Mouse (Mus musculus): ENCODE measurements around the gene Gm9045. TPM values are rescaled to one million over a fixed set of nuclear protein-coding genes. Genes with fewer than 3 reads are reported as not detected.
"Not testable (repeated sequence)": the region's sequence is repeated elsewhere in the genome, so short reads cannot be mapped to it uniquely, and the experiment has no call there.

The Gm9045 gene
- polyA plus RNA-seq, 1 experiment from 2014 or later, result 0.11 TPM

DNA sequence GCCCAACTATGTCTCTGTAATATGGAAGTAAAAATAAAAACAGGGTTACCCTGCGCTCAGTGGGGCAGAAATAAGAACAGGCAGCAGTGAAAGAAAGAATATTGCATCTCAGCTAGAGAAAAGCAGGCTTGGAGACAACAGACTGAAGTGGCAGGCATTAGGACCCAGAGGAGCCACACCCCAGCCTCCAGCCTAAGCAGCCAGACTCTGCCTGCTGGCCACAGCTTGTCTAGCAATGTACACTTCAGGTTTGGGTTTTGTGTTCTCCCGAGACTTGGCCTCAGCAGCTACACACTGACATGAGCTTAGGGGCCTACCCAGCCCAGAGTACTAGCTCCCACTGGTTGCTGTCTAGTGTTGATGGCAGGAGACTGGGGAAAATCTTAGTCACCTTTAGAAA lies 35.5 kb downstream of the Gm9045 start:
- DNase-seq (ENCODE audit: low spot score, missing footprints); H3K4me2 ChIP-seq; H3K9me3 ChIP-seq (ENCODE audit: control insufficient read depth, low read length); H3K4me3 ChIP-seq (ENCODE audit: low read depth, low read length); H3K4me1 ChIP-seq (ENCODE audit: control insufficient read depth, insufficient read depth, low read length); H3K27ac ChIP-seq (ENCODE audit: low read depth, low read length); H3K9ac ChIP-seq (ENCODE audit: low read length); H3K27me3 ChIP-seq (ENCODE audit: control insufficient read depth, insufficient read depth, low read length); ATAC-seq (ENCODE audit: low FRiP score); H3K36me3 ChIP-seq (ENCODE audit: control insufficient read depth, insufficient read depth, low read length): not testable (repeated sequence)
- WGBS, result 51% methylated on average over 2 of the region's 2 CpGs

DNA sequence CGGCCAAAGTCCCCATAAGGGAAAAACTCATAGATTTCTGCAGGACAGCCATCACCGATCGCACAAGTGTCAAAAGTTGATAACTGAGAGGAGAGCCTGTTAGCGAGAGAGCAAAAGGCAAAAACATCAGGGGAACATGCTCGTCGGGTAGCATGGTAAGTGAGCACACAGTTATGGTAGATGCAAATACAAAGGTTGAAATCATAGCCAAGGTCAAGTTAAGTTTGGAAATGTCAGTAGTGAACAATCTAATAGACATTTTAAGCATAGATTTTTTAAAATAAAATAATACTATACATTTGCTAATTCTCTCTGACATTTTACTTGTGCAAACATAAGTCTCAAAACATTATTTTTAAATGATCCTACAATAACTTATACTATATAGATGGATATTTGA lies 42.7 kb downstream of the Gm9045 start, which contains the start of gene Iltifb:
Iltifb (minus strand) TSS at position 101 of the 400 bp plus-strand sequence.
- H3K36me3 ChIP-seq (ENCODE audit: control insufficient read depth, insufficient read depth, low read length), result no peaks in the 10 kb centered on the region
- H3K9ac ChIP-seq (ENCODE audit: low read length), result no peak within 1 kb of the TSS
- no peak within 1 kb of the TSS for H3K4me2 ChIP-seq
- 95% methylated on average over 6 of the region's 6 CpGs for WGBS
- H3K9me3 ChIP-seq (ENCODE audit: control insufficient read depth, low read length), result no peaks in the 10 kb centered on the region
- H3K4me1 ChIP-seq (ENCODE audit: control insufficient read depth, insufficient read depth, low read length), result no peaks in the 10 kb centered on the region
- ATAC-seq (ENCODE audit: low FRiP score) (no peak), DNase-seq (ENCODE audit: low spot score, missing footprints) (no peak)
- H3K4me3 ChIP-seq (ENCODE audit: low read depth, low read length), result no peak within 1 kb of the TSS
- no peak within 1 kb of the TSS for H3K27ac ChIP-seq (ENCODE audit: low read depth, low read length)
- no peaks in the 10 kb centered on the region for H3K27me3 ChIP-seq (ENCODE audit: control insufficient read depth, insufficient read depth, low read length)

Other genes with a start within 250 kb of the Gm9045 start
- gene Mdm1, start 196.0 kb downstream of the Gm9045 start, polyA plus RNA-seq (2014; fragmentation: Nextera tagmentation; extraction: Ambion mirVana), result 56.7 and 59.0 TPM in 2 replicates
- 0.19 TPM in 1 of 2 replicates, not detected in the other for gene Il22, start 132.9 kb downstream of the Gm9045 start, polyA plus RNA-seq (2014; fragmentation: Nextera tagmentation; extraction: Ambion mirVana)
- gene Gm32717, start 97.1 kb downstream of the Gm9045 start, polyA plus RNA-seq (2014; fragmentation: Nextera tagmentation; extraction: Ambion mirVana), result 0.08 TPM in 2 replicates
- 0.08 TPM in 2 replicates for gene Gm32802, start 79.1 kb downstream of the Gm9045 start, polyA plus RNA-seq (2014; fragmentation: Nextera tagmentation; extraction: Ambion mirVana)
- gene Iltifb, start 42.8 kb downstream of the Gm9045 start, polyA plus RNA-seq (2014; fragmentation: Nextera tagmentation; extraction: Ambion mirVana), result not detected in 2 replicates
- gene Gm9040, start 10.9 kb downstream of the Gm9045 start, polyA plus RNA-seq (2014; fragmentation: Nextera tagmentation; extraction: Ambion mirVana), result not detected in 2 replicates
- gene Gm9044, start 5.4 kb downstream of the Gm9045 start, polyA plus RNA-seq (2014; fragmentation: Nextera tagmentation; extraction: Ambion mirVana), result not detected in 2 replicates
- not detected in 2 replicates for gene Gm9046, start 5.4 kb upstream of the Gm9045 start, polyA plus RNA-seq (2014; fragmentation: Nextera tagmentation; extraction: Ambion mirVana)
- gene Gm9048, start 10.8 kb upstream of the Gm9045 start, polyA plus RNA-seq (2014; fragmentation: Nextera tagmentation; extraction: Ambion mirVana), result not detected in 2 replicates
- 0.11 TPM in 1 of 2 replicates, not detected in the other for gene Gm9049, start 16.3 kb upstream of the Gm9045 start, polyA plus RNA-seq (2014; fragmentation: Nextera tagmentation; extraction: Ambion mirVana)
- not detected in 2 replicates for gene Ifng, start 103.2 kb upstream of the Gm9045 start, polyA plus RNA-seq (2014; fragmentation: Nextera tagmentation; extraction: Ambion mirVana)

Data from midbrain, embryonic 11.5 days (tissue).